Mouse (Mus musculus): ENCODE data around the gene Nat9.

DNA sequence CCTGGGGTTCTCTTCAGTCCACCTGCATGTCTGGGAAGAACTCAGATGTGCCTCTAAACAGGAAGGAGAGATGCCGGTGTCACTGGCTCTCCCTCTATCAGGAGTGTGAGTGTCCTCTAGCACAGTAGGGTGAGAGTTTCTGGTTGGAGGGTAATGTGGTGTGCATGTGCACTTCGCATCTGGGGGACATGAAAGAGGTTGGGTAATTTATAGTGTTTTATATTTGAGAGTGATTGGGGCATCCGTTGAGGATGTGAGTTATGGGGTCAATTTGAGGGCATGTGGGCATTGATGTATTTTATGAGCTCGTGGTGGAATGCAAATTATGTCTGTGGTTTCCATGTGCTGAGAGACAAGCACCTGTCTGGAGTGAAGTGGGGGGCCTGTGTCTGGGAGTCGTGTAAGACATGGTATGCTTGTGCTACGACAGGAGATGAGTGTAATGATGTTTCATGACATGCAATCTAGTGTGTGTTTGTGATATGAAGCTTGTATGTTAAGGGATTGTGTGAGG is 36.9 kb downstream of the Nat9 start:
- TF ChIP-seq CTCF (IDR thresholded peaks at IDR 0.05; ENCODE audit: low read depth, low read length) (no peak), TAL1 (conservative IDR thresholded peaks at IDR 0.05; ENCODE audit: low read depth, low read length) (no peak), GATA1 (IDR thresholded peaks at IDR 0.05; ENCODE audit: borderline replicate concordance, low read length) (no peak)
